Mouse (Mus musculus) urinary bladder, postnatal 25 days (tissue): ENCODE data around the gene Cnrip1.
"Not testable (repeated sequence)": the region's sequence is repeated elsewhere in the genome, so short reads cannot be mapped to it uniquely, and the experiment has no call there.

Experiments used
- DNase-seq: peaks from one replicate; pipeline ENCODE4 v3.0.0; 2022; ENCODE audit warnings: low spot score

Cnrip1 gene

DNA sequence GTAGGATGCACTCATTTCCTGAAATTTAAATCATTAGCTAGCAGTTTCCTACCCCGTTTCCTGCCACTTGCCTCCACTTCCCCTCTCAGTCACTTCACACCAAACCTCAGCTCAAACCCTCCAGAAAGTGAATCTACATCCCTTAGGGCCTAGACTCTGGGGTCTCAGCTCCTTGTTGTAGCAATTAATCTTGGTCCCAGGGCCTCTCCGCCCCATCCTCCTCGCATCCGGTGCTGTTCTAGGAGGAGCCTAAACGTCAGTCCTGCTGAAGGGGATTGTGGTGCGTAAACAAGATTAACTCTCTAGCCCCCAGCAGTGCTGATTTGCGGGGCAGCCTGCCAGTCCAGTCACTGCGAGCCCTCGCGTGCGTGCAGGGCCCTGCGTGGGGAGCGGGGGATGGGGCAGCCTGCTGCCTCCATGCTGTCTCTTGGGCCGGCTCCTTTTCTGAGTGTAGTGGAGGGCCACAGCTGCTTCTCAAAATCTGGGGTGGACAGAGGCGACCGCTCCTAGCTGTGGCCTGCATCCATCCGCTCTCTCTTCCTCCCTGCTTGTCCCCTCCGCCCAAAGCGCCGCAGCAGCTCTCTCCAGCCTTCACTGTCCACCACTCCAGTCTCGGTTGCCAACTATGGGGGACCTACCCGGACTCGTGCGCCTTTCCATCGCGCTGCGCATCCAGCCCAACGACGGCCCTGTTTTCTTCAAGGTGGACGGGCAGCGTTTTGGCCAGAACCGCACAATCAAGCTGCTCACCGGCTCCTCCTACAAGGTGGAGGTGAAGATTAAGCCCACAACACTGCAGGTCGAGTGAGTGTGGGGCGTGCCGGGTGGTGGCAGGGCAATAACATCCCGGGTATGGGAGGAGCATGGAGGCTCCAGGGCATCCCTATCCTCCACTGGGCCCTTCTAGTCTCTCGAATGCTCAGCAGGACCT lies at the start of gene Cnrip1, which contains the start of gene Plek:
Gene Cnrip1 (plus strand): TSS at position 42 of the 931 bp plus-strand sequence.
Gene Plek (minus strand): TSS at position 837 of the 931 bp plus-strand sequence.
- DNase-seq: peak; percentile 46

DNA sequence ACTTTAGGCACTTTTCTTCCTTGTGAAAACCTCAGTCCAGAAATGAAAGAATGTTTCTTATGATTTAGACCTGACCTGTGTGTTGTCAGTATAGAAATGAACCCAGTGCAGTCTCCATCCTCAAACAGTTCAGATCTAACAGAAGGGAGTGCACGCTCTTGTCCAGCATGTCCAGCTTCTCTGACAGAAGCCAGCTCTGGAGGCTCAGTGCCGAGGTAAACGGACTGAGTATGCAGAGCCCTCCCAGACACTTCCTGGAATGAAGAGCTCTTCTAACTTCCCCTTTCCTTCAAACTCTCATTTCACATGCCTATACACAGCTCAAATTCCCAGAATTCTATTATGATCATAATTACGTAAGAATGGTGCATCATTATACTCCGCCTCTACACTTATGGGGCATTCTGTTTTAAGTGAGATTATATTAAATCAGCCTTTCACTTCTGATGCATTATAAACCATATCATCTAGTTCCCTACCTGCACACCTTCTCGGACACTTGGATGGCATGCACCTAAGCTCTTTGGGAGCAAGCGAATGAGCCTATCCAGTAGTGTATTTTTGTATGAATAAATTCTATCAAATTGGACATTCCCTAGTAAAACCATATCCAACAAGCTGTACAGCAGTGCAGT lies 48.5 kb upstream of the Cnrip1 start:
- DNase-seq: no peak

DNA sequence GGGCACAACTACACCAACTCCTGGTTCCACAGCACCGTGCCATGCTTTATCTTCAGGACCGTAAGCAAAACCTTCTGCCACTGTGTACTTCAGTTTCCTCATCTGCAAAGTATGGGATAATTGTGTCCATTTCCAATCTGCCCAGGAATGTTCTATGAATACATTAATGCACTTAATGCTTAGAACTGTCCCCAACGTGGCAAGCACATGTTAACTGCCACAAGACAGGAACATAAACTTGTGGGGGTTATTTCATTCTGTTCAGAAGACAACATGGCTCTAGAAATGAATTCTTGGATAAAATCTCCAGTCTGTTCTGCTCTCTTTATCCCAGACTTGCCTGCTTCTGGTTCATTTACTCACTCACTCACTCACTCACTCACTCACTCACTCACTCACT lies 47.6 kb upstream of the Cnrip1 start:
- DNase-seq: no peak

DNA sequence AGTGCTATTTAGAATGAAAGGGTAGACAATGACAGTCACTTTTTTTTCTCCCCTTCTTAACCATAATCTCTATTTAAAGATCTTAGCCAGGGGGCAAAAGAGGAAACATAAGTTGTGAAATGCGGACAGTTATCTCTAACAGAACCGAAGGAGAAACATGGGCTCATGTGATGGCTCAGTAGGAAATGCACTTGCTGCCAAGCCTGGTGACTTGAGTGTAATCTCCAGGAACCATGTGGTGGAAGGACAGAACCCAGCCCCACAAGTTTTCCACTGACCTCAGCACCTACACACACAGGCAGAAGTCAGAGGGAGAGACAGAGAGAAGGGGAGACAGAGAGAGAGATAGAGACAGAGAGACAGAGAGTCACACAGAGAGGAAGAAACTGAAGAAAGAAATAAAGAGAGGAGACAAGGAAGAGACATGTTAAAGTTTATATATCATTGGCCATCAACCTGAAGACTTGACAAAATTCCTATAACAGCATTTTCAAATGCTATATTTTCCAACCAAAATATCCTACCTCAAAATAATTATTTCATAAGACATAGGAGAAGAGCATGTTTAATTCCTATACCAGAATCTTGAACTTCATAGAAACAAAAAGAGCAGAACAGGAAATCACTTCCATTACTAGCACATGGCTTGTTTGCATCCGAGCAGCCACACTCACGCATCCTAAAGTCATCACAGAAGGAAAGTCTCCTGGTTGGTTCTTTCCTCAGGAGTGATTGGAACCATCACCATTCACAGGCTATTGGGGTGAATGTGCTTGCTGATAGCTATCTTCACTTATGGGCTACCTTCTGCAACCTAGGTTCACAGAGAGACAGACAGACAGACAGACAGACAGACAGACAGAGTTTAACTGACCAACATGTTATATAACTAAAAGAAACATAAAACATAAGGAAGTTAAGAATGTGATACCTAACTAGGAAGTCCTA lies 46.2 kb upstream of the Cnrip1 start:
- DNase-seq: no peak

DNA sequence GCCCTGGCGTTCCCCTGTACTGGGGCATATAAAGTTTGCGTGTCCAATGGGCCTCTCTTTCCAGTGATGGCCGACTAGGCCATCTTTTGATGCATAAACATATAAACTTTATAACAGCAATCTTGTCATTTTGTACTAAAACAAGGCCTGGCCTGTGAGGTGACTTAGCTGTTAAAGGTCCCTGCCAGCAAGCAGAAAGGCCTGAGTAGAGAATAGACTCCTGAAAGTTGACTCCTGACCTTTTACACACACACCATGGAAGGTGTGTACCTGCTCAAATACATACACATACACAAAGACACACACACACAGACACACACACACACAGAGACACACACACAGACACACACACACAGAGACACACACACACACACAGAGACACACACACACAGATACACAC lies 44.9 kb upstream of the Cnrip1 start:
- DNase-seq: not testable (repeated sequence)

DNA sequence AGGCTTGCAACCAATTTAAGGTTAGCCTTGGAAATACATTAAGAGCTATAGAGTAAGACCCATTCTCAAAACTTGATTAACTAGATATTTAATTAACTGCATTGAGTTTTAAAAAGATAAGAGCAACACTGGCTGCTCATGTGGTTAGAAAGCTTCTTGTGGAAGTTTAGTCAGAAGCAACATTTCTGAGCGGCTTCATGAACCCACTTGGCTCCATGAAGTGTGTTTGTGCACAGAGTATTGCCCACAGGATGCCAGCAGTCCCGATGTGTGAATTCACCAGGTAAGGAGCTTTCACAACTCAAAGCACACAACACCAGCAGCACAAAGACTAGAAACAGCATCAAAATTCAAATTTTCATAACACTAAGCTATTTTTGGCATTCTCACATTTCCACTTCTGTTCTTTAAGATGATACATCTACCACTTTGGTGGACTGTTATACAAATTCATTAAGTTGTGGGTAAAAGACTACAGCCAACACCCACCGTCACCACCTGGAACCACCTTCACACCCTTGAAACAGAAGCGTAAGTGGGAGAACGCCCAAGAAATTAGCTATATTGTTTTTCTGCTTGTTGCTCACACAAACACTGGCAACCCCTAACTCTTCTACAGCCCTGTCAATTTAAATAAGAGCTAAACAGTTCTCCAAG lies 43.7 kb upstream of the Cnrip1 start:
- no peak for DNase-seq

DNA sequence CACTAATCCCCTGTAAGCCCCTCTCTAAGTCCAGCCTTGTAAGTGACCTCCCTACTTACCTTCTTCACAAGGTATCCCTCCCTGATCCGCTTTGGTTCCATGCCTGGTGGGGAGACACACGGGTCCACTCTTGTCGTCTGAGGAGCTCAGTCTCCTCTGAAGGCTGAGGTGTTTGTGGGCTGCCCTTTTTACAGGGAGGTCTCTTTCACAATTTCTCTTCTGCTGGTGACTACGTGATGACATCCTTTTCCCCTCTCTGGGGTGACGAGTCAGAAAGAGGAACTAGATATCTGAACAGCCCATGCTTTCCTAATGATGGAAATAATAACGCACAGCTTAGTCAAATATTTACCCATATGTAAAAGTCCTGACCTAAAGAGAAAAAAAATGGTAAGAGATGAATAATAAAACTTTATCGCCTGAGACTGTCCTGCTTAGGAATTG lies 42.9 kb upstream of the Cnrip1 start:
- no peak for DNase-seq

DNA sequence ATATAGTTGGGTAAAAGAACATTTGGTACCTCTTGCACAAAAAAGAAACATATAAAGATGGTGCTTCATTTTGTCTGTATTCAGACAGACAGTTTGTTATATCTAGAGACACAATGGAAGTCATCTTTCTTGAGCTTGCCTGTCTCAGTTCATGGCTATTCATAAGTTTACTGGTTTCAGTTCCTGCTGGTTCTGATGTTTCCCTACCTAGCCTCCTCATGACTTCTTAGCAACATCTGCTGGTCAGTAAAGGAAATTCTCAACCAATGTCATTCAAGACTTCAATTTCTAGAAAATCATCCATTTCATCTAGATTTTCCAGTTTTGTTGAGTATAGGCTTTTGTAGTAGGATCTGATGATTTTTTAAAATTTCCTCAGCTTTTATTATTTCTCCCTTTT lies 38.4 kb upstream of the Cnrip1 start:
- no peak for DNase-seq

DNA sequence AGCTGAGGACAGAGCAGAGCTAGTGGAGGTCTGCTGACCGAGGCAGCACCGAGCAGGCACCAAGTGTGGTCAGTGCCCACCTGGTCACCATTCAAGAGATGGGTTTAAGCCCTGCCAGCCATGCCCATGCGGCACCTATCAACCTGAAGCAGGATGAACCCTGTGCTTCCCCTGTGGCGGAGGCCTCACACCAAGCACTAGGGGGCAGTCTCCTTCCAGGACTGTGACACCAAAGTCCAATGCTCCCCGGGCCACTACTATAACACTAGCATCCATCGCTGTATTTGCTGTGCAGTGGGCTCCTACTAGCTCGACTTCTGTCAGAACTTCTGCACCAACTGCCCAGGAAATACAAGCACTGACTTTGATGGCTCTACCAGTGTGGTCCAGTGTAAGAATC lies 32.1 kb upstream of the Cnrip1 start:
- DNase-seq: no peak

DNA sequence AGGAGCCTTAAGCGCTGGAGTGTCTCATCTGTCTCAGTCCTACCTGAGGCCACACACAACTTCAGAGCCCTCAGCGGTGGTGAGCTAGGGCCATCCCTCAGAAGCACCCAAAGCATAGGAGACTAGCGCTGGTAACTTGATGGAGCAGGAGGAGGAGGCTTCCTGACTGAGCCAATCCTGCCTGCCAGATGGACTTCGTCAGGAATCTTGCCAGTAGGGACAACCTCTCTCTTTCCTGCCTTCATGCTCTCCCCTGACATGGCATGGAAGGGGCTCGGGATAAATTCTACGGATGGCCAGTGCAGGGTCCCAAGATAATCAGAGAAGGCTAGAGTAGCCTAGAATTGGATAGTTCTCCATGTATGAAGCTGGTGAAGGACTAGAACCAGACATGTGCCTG lies 28.2 kb upstream of the Cnrip1 start:
- no peak for DNase-seq

DNA sequence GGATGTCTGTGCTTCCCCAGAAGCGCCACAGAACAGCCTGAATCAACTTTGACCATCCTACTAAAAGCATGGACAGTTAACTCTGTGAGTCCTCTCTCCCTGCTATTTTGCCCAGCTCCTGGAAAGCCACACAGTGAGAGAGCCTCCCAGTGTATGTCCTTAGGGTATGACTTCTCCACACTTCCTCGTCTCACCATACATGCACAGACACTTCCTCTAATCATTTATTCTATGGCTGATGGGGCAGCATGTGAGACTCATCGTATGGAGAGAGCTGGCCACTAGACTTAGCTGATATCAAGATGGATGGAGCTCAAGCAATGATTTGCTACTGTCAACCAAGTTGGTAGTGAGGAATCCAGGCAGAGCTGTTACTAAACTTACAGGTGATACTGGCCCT lies 27.4 kb upstream of the Cnrip1 start:
- no peak for DNase-seq

DNA sequence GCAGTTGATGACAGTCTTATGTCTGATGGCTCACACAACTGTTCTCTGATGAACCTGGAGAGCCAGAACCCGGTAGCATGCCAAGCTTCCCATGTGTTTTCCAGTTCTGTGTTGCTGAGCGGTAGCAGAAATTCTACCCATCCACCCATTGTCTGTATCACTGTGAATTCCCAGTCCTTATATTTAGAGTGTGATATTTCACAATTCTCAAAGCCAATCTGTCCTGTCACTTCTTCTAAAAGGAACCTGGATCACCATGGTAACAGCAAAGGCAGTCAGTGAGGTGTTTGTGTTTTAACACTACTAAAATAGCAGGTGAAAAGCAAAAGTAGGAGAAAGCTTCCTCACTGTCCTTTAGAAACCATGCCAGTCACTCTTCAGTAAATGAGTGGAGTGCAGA lies 5.6 kb upstream of the Cnrip1 start:
- no peak for DNase-seq

DNA sequence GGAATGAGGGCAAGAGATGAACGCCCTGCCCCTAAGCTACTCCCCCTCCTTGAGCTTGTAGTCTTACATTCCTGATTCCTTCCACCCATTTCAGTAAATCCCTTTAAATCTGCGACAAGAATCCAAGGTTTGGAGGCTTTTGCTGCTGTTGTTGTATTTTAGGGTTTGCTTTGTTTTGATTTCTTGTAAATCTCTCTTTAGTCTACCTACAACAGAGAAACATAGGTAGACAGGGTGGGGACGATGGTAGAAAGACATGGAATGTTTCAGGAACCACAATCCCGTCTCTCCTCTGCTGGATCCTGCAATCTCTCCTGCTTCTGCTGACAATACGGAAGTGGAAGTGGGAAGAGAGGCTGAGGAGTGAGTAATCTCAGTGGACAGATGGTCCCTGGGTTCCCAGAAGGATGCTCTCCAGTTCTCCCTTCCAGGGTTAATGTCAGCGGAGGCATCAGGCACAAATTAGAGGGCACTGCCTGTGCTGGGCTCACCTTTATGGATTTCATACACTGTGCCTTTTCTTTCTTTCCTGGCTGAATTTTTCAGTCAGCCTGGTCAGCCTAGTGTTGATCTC lies 1.2 kb downstream of the Cnrip1 start:
- DNase-seq: no peak

DNA sequence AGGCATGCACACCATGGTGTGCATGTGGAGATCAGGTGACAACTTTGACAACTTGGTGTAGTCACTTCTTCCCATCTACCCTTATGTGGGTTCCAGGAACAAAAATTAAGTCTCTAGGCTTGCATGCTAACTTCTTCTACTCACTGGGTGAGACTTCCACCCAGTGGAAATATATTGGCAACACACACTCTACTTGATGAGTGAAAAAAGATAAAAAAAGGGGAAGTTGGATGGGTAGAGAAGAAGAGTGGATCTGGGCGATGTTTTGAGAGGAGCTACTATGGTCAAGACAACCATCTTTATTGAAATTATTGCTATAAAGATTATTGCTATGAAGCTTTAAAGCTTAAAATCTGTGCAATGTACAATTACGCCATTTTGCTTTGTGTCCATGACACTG lies 18.0 kb downstream of the Cnrip1 start:
- DNase-seq: not testable (repeated sequence)

DNA sequence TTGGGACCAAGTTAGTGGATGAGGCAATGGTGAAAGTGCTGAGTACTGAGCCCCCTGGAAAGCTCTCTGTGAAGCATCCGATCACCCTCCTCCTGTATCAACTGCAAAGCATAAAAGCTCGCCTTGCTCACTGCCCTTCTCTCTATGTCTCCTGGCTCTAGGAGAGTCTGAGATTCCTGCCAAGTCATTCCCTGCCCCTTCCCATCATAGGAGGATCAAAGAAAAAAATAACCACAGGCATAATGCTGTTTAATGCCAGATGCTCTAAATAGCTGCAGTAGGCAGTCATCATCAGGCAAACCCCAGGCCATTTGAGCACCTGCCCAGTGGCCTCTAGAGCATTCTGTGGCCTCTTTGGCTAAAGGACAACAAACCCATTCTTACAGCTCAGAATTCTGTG lies 24.3 kb downstream of the Cnrip1 start:
- no peak for DNase-seq

DNA sequence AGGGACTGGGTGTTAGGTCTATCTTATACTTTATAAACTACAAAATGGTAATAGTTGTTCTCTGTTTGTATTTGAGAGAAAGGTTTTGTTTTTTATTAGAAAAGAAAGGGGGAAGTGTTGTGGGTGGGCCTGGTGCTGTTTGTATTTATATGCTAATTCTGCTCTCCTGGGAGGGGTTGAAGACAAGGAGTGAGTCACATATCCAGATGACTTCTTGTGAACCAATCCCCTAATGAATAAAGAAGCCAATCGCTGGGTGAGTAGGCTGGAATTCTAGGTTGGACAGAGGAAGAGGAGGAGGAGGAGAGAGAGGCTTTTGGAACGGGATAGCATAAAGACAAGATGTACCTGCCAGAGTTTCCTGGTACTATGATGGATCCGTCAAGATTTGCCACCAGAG lies 30.7 kb downstream of the Cnrip1 start:
- DNase-seq: no peak

DNA sequence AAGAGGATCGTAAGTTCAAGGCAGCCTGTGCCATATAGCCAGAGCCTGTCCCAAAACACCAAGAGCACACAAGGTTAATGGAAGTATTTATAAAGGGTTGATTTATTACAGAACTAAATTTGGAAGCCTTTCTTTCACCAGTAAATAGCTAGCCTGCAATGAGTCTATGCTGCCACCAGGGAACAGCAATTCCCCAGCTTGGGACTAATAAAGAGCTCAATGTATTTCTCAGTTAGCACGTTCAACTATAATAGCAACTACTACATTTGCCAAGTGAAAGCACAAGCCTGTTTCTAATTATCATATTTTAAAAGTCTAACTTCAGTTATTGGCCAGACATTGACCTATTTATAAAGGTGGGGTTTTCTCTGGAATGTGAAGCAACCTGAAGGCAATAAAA lies 31.6 kb downstream of the Cnrip1 start:
- no peak for DNase-seq

DNA sequence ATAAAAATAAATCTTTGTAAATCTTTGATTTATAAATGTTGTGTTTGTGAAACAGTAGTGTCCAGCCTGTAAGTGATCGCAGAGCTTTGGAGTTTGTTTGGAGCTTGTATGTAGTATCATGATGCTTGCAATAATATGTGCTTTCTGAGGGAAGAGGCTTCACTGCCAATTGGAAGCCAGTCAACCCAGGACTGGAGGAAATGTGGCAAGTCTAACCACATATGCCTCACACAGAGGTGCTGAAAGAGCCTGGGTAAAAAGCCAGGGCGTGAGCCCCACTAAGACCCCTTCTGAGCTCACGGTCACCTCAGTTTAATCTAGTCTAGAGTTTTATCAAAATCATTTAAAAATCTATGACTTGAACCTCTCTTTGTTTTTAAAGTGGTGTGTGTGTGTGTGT lies 32.1 kb downstream of the Cnrip1 start:
- no peak for DNase-seq

DNA sequence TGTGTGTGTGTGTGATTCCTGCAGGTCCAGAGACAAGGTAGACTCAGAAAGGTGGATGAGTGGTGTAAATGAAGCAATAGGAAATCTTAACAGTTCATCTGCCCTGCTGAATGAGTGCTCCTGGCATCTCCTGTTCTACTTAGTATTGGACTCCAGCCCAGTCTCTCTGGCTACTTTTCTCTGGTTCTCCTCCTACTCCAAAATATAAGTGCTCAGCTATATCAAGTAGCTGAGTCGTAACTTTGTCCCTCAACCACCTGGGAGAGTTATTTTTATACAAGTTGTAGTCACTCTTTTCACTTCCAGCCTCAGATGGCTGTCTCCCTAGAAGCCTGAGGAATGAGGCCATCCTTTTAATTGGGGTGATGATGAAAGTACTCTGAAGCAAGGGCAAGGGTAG lies 32.5 kb downstream of the Cnrip1 start:
- DNase-seq: no peak

DNA sequence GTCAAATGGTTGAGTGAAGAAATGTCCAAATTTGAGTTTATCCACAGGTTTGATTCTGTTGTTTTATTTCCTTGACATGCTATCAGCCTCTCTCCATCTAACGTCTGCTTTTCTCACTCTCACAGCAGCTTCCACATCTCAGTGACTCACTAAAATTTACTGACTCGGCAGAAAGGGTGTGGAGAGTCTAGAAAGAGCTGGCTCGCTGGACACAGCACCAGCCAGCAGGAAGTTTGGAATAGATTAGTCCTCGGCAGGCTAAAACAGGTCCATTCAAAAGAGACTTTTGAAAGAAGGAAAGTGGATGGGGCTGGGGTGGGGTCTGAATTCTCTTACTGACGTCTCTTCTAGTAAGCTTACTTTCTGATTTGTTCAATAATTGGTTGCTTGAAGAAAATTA lies 34.7 kb downstream of the Cnrip1 start:
- DNase-seq: no peak

DNA sequence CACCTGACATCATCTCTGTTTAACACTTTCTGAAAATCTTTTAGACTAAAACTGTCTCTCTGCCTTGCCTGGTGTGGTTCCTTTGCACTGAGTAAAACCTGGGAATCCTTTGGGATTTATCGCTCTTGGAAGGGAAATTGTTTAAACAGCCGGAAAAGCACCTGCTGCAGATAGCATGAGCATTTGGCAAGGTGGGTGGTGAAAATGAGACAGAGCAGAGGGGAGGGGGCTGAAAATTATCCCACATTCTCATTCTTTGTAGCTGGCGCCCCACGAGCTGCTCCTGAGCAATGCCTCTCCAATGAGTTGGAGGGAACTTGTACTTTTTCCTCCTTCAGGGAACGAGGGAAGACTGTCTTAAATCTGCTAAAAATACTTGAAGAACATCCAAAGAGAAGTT lies 55.5 kb downstream of the Cnrip1 start:
- no peak for DNase-seq
